Mouse (Mus musculus) midbrain, embryonic 10.5 days (tissue): ENCODE data around the gene Hist1h4h. TPM values are rescaled to one million over a fixed set of nuclear protein-coding genes. Genes with fewer than 3 reads are reported as not detected.
"Not testable (repeated sequence)": the region's sequence is repeated elsewhere in the genome, so short reads cannot be mapped to it uniquely, and the experiment has no call there.

Experiments used
- DNase-seq: peaks from one replicate; pipeline ENCODE4 v3.0.0-alpha.2; 2017; ENCODE audit warnings: low spot score
- H3K27ac ChIP-seq: fragments of 300-500 bp; sonication (generic); replicated peaks from 2 replicates; pipeline ENCODE4 v1.5.1; 2016; ENCODE audit warnings: mild to moderate bottlenecking
- H3K27me3 ChIP-seq: fragments of 300-500 bp; sonication (generic); 2 replicates; pipeline ENCODE4 v1.6.1; 2016; ENCODE audit warnings: low read depth, mild to moderate bottlenecking; ENCODE audit not compliant: poor library complexity, severe bottlenecking
- H3K36me3 ChIP-seq: fragments of 300-500 bp; sonication (generic); 2 replicates; pipeline ENCODE4 v1.6.1; 2016; ENCODE audit warnings: mild to moderate bottlenecking, moderate library complexity
- H3K4me1 ChIP-seq: fragments of 300-500 bp; sonication (generic); 2 replicates; pipeline ENCODE4 v1.6.1; 2016
- H3K4me3 ChIP-seq: fragments of 300-500 bp; sonication (generic); 2 replicates; pipeline ENCODE4 v1.5.1; 2016; ENCODE audit warnings: mild to moderate bottlenecking, moderate library complexity
- H3K9me3 ChIP-seq: fragments of 300-500 bp; sonication (generic); replicated peaks from 2 replicates; pipeline ENCODE4 v1.6.1; 2016; ENCODE audit warnings: mild to moderate bottlenecking
- WGBS: fragments of 180-500 bp; shearing (Covaris S2); methylation state at CpG from one replicate; pipeline ENCODE4 v1.1.7; 2016; 5-methylcytosine and 5-hydroxymethylcytosine counted together
- polyA plus RNA-seq: library from polyadenylated mRNA; unstranded; fragments of >200 nt; fragmentation: Nextera tagmentation; extraction: Ambion mirVana; gene quantifications from 2 replicates; pipeline ENCODE4 v1.2.1, GENCODE M21; 2016

Hist1h4h gene
- polyA plus RNA-seq, 1 experiment from 2014 or later, result 2.0 TPM

GRCm38 (mm10) chr13:23530181-23530900 lies 509 bp upstream of the Hist1h4h start:
- Histone ChIP-seq H3K36me3 (no peaks in the 10 kb centered on the region), H3K4me1 (peaks cover 49% of the 10 kb centered on the region), H3K4me3 (peak overlapping the region; percentile 65), H3K9me3 (no peaks in the 10 kb centered on the region), H3K27ac (peak overlapping the region; percentile 97), H3K27me3 (no peaks in the 10 kb centered on the region)
- WGBS, result under 1% methylated on average over 20 of the region's 20 CpGs
- DNase-seq, result no peak

GRCm38 (mm10) chr13:23532262-23533075 lies 1.6 kb downstream of the Hist1h4h start:
- Histone ChIP-seq H3K4me1 (peaks cover 50% of the 10 kb centered on the region), H3K9me3 (no peaks in the 10 kb centered on the region)
- 28% methylated on average over 9 of the region's 9 CpGs for WGBS

DNA sequence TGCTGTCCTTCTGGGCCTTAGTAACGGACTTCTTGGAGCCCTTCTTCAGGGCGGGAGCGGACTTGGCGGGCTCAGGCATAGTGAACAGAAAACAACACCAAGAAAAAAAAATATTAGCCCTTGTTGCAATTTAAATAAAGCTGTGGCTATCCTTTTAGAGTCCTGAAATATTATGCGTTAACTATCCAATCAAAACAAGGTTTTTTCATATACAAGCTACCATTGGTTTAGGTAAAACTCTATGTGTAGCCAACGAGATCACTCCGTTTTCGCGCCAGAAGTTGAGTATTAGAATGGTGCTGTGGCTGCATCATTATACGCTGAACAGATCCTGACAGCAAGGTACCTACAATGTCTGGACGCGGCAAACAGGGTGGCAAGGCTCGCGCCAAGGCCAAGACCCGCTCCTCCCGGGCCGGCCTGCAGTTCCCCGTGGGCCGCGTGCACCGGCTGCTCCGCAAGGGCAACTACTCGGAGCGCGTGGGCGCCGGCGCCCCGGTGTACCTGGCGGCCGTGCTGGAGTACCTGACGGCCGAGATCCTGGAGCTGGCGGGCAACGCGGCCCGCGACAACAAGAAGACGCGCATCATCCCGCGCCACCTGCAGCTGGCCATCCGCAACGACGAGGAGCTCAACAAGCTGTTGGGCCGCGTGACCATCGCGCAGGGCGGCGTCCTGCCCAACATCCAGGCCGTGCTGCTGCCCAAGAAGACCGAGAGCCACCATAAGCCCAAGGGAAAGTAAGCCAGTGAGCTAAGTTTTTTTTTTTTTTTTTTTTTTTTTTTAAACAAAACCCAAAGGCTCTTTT lies 2.9 kb downstream of the Hist1h4h start, which contains the start of gene Hist1h2af:
Hist1h2af (plus strand) TSS at position 347 of the 808 bp plus-strand sequence.
- H3K4me3 ChIP-seq, result peak within 1 kb of the TSS; percentile 65
- H3K27me3 ChIP-seq, H3K9me3 ChIP-seq, H3K36me3 ChIP-seq: not testable (repeated sequence)
- under 1% methylated on average over 31 of the region's 53 CpGs for WGBS
- peak; percentile 84 for DNase-seq
- H3K4me1 ChIP-seq, result peaks cover 54% of the 10 kb centered on the region
- peak within 1 kb of the TSS; percentile 97 for H3K27ac ChIP-seq

More at GRCm38 (mm10) chr13:23532262-23533075, 1.6 kb downstream of the Hist1h4h start:
- DNase-seq, result no peak
- H3K27ac ChIP-seq, result peak overlapping the region; percentile 97
- H3K36me3 ChIP-seq, result no peaks in the 10 kb centered on the region
- H3K27me3 ChIP-seq, result no peaks in the 10 kb centered on the region
- H3K4me3 ChIP-seq, result peak overlapping the region; percentile 65

GRCm38 (mm10) chr13:23534368-23535131 lies 3.7 kb downstream of the Hist1h4h start:
- Histone ChIP-seq H3K4me3 (peak overlapping the region; percentile 65), H3K9me3 (no peaks in the 10 kb centered on the region), H3K36me3 (no peaks in the 10 kb centered on the region), H3K27me3 (no peaks in the 10 kb centered on the region), H3K4me1 (peaks cover 47% of the 10 kb centered on the region), H3K27ac (peak overlapping the region; percentile 97)
- no peak for DNase-seq
- WGBS, result 2% methylated on average over 15 of the region's 15 CpGs

DNA sequence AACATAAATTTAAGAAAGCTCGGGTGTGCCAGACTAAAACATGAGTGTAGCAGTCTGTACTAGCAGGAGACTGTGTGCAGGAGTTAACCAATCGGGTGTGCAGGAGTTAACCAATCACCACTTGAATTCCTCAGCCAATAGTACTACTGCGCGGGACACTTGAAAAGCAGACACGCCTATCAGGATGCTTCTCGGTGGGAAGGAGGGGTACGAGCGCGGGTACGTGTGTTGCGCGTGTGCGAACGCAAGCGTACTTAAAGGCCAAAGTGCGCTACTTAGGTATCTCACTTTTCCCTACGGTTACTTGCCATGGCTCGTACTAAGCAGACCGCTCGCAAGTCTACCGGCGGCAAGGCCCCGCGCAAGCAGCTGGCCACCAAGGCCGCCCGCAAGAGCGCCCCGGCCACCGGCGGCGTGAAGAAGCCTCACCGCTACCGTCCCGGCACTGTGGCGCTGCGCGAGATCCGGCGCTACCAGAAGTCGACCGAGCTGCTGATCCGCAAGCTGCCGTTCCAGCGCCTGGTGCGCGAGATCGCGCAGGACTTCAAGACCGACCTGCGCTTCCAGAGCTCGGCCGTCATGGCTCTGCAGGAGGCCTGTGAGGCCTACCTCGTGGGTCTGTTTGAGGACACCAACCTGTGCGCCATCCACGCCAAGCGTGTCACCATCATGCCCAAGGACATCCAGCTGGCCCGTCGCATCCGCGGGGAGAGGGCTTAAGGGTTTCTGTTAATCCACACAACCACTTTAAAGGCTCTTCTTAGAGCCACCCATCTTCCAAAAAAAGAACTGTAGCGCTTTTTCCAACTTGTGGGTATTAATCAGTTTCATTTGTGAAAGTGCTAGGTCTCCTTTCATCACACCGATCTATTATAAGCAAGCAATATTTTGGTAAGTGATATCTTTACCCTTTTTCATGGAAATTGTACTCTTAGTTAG lies 4.6 kb downstream of the Hist1h4h start, which contains the start of gene Hist1h3g:
Hist1h3g (plus strand) TSS at position 286 of the 939 bp plus-strand sequence.
- under 1% methylated on average over 53 of the region's 62 CpGs for WGBS
- not testable (repeated sequence) for H3K27me3 ChIP-seq, H3K9me3 ChIP-seq, H3K36me3 ChIP-seq
- Histone ChIP-seq H3K4me3 (peak within 1 kb of the TSS; percentile 65), H3K27ac (peak within 1 kb of the TSS; percentile 97), H3K4me1 (peaks cover 44% of the 10 kb centered on the region)
- DNase-seq, result peak; percentile 92

GRCm38 (mm10) chr13:23536076-23536822 lies 5.4 kb downstream of the Hist1h4h start:
- WGBS, result 23% methylated on average over 7 of the region's 7 CpGs

GRCm38 (mm10) chr13:23537006-23537710 lies 6.3 kb downstream of the Hist1h4h start:
- H3K9me3 ChIP-seq, result no peaks in the 10 kb centered on the region
- no peak for DNase-seq
- H3K4me1 ChIP-seq, result peaks cover 47% of the 10 kb centered on the region
- no peaks in the 10 kb centered on the region for H3K36me3 ChIP-seq
- no peaks in the 10 kb centered on the region for H3K27me3 ChIP-seq
- peak overlapping the region; percentile 65 for H3K4me3 ChIP-seq
- H3K27ac ChIP-seq, result peak overlapping the region; percentile 97
- 82% methylated on average over 3 of the region's 3 CpGs for WGBS

More at GRCm38 (mm10) chr13:23536076-23536822, 5.4 kb downstream of the Hist1h4h start:
- H3K36me3 ChIP-seq, result no peaks in the 10 kb centered on the region
- H3K4me1 ChIP-seq, result peaks cover 44% of the 10 kb centered on the region
- H3K4me3 ChIP-seq, result peak overlapping the region; percentile 65
- no peaks in the 10 kb centered on the region for H3K27me3 ChIP-seq
- DNase-seq, result no peak
- peak overlapping the region; percentile 97 for H3K27ac ChIP-seq
- H3K9me3 ChIP-seq, result no peaks in the 10 kb centered on the region

DNA sequence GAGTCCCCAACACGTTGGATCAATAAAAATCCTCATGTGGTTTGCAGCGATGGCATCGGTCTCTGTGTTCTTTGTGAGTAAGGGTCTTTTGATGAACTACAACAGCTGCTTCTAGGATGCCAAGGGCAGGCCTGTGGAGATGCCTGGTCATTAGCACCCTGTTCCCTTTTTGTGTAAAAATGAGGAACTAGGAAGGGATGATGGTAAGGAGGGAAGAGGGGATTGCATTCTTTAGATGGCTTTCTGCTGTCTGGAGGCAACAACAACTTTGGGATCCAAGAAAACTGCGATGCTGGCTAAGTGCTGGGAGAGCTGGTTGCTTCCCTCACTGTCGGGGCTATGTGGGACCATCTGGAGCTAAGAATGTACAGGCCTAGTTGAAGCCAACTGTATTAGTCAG lies 7.4 kb downstream of the Hist1h4h start:
- Histone ChIP-seq H3K9me3 (no peaks in the 10 kb centered on the region), H3K4me1 (peaks cover 42% of the 10 kb centered on the region), H3K27me3 (no peaks in the 10 kb centered on the region), H3K27ac (peak overlapping the region; percentile 61), H3K4me3 (0 out of 2 replicates have a peak overlapping the region, but pooled peaks have one; percentile 7), H3K36me3 (no peaks in the 10 kb centered on the region)
- WGBS, result 84% methylated on average over 5 of the region's 5 CpGs
- no peak for DNase-seq

DNA sequence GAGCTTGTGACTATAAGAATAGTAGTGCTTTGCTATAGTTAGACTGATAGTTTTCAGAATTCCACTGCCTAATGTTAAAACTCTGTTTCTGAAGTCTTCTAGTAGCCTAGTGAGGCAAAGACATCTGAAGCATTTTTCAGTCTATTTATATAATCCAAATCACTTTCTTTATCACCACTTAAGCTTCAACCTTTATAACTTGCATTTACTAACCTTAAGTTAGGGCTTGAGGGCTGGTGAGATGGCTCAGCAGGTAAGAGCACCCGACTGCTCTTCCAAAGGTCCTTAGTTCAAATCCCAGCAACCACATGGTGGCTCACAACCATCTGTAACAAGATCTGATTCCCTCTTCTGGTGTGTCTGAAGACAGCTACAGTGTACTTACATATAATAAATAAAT lies 9.0 kb downstream of the Hist1h4h start:
- 72% methylated on average over 1 of the region's 1 CpGs for WGBS
- H3K4me3 ChIP-seq, H3K9me3 ChIP-seq, H3K36me3 ChIP-seq, H3K27ac ChIP-seq, H3K27me3 ChIP-seq, DNase-seq: not testable (repeated sequence)
- peaks cover 34% of the 10 kb centered on the region for H3K4me1 ChIP-seq

GRCm38 (mm10) chr13:23541497-23541896 lies 10.6 kb downstream of the Hist1h4h start:
- Histone ChIP-seq H3K9me3 (no peaks in the 10 kb centered on the region), H3K4me3 (peak overlapping the region; percentile 60; the same call in 1 of the 2 replicates), H3K27ac (peak overlapping the region; percentile 95), H3K36me3 (no peaks in the 10 kb centered on the region), H3K27me3 (no peaks in the 10 kb centered on the region), H3K4me1 (peaks cover 32% of the 10 kb centered on the region)
- DNase-seq, result no peak
- WGBS, result 83% methylated on average over 3 of the region's 3 CpGs
